Mouse (Mus musculus) adrenal gland, postnatal 4 days (tissue): ENCODE results near the gene St3gal4. TPM values are rescaled to one million over a fixed set of nuclear protein-coding genes. Genes with fewer than 3 reads are reported as not detected.
"Not testable (repeated sequence)": the region's sequence is repeated elsewhere in the genome, so short reads cannot be mapped to it uniquely, and the experiment has no call there.

Source experiments
- DNase-seq, 2 experiments: peaks; one replicate each; pipeline ENCODE4 v3.0.0; 2021 to 2022; ENCODE audit warnings: low spot score in 2 of 2, mixed read lengths in 2 of 2
- long read RNA-seq, 2 experiments: library from polyadenylated mRNA; stranded (forward); transcript quantifications; one replicate each; pipeline ENCODE4 v2.0.0; 2021
- total RNA-seq, 2 experiments: library from RNA; stranded (reverse); gene quantifications; 2 replicates each; pipeline ENCODE4 v1.2.3; 2021

The St3gal4 gene
- total RNA-seq, result 10 to 100 TPM; 31.1 to 38.5 TPM
- long read RNA-seq, experiment 1, transcript St3gal4-201 (11 exons, 2,095 nt), result major isoform, 39 of 55 reads
- long read RNA-seq, experiment 1, partial matches to known transcripts, result 2 of 55 reads
- long read RNA-seq, experiment 1, other reads (novel, unspliced or antisense), result 14 of 55 reads
- long read RNA-seq, experiment 2, transcript St3gal4-201 (11 exons, 2,095 nt), result major isoform, 41 of 56 reads
- long read RNA-seq, experiment 2, partial matches to known transcripts, result 11 of 56 reads
- long read RNA-seq, experiment 2, other reads (novel, unspliced or antisense), result 4 of 56 reads

DNA sequence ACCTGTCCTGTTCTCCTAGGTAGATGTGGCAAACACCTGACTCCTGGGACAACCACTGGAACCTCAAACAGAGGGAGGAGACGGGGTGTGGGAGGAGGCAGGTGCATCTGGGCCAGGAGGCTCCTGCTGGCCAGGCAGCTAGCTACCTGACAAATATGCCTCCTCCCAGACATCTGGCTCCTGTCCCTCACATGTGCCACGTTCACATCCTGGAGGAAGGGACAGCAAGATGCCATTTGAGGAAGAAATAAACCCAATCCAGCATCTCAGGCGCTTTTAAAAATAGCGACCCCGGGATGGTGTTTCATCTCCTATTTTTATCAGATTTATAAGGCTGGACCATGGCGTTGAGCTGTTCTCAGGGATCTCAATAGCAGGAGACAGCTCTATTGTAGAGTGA is at the start of gene St3gal4:
Gene St3gal4, minus strand, starts transcription at position 101 of the 400 bp plus-strand sequence.
- no peak for DNase-seq

DNA sequence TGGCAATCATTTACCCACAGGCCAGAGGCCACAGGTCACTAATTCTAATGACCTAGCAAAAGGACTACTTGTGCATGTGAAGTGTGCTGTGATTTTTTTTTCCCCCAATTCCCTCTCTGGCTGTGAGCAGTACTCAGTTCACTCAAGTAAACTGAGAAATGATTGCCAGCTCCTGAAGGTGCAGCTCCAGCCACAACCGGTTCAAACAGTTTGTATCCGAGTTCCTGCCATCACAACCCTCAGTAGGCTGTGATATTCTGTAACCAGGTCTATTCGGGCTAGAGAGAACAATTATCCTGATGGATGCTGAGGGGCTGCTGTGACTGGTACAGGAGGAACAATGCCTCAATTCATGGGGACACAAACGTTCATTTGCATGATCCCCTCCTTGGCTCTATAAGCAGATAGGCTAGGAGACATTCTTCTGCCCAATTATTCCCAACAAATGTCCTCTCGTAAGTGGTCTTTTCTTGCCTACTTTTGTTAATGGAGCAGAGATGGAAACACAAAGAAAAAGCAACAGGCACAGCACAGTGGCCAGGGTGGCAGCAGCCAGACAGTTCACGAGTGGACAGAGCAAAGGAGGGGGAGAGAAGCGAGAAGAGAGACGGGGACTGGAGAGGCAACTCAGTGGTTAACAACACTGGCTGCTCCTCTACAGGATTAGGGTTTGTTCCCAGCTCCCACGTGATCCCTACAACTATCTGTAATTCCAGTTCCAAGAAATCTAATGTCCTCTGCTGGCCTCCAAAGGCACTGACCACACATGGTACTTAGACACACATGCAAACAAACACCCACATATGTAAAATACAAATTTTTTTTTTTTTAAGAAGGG is 47.9 kb upstream of the St3gal4 start:
- no peak for DNase-seq

- no peak for DNase-seq
Observed at GRCm38 (mm10) chr9:35166144-35166797, 47.2 kb upstream of the St3gal4 start.

DNA sequence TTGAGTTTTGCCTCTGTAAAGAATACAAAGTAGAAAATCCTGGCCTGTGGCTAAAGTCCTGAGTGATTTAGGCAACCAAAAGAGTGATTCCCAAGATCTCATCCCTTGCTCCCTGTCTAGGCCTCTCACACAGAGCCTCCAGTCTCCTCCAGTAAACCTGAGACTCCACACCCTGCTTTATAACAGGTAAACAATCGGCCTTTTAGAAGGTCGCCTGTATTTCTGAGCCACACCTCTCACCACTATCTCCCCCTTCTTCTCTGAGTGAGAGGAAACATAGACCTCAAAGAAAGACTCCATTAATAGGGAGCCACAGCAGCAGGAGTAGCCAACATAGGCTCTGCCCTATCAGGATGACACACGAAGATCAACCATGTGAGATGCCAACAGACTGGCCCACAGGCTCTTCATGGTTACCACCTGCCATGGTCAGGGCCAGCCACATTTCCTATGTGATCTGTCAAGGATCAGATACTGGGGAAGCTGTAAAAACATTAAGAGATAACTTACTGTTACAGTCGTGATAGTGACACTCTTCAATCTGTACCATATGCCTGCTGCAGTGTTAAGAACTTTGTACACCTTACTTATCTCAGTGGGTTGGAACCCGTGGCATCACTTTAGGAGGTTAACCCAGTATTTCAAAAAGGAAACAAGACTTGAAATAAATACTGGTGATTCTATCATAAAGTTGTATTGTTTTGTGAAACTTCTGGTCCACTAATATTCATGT is 45.2 kb upstream of the St3gal4 start:
- no peak for DNase-seq

DNA sequence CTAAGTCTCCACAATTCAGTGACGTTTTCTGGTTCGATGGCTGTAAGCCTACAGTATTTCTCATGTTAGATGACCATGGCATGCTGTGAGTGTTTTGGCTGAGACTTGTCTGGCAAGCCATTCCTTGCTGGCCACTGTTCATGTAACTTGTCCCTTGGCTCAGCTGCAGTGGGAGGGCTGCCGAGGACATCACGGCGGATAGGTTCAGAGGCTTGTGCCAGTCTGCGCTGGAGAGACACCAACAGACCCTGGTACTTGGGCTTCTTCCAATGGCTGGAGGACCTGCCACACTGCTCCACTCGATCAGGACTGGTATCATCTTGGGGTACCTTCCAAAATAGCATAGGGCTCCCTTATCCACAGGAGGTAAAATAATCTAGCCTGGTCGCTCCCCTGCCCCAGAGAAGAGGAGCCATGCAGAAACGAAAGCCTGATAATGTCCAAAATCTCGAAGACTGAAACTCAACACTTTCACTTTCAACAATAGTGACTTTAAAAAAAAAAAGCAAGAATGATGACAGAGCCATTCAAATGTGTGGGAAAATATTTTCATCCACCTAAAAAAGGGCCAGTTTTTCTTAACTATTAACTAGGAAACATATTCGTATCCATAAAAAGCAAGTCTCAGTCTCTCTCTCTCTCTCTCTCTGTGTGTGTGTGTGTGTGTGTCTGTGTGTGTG is 44.1 kb upstream of the St3gal4 start:
- no peak for DNase-seq

DNA sequence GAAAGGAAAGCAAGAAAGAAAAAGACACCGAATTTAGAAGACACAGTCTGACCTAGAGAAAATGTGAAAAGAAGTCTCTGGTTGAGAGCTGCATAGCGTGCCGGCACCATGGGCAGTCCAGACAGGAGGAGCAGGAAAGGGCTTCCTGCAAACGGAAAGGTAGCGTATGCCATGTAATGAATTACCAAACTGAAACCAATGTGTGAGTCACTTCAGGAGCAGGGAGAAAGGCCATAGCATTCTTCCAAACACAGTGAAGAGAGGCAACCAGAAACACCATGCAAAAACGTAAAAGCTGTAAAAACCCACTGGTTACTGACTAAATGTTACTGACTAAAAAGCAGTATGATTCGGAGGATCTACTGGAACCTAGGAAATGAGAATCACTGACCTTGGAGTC is 42.7 kb upstream of the St3gal4 start:
- no peak for DNase-seq

DNA sequence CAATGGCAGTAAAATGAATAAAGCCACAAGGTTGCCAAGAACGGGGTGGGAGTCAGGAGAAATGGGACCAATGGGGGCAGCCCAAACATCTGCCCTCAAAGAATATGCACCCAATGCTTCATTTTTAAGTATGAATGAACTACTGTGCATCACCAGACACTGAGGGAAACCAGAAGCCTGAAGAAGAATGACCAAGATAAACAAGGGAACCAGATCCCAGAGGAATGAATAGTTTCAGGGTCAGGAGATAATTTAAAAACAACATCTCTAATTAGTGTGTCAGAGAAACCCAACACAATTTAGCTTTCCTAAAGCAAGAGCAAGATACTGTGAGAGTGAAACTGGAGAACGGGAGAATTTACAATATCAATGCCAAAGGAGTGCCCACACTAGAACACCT is 41.6 kb upstream of the St3gal4 start:
- no peak for DNase-seq

DNA sequence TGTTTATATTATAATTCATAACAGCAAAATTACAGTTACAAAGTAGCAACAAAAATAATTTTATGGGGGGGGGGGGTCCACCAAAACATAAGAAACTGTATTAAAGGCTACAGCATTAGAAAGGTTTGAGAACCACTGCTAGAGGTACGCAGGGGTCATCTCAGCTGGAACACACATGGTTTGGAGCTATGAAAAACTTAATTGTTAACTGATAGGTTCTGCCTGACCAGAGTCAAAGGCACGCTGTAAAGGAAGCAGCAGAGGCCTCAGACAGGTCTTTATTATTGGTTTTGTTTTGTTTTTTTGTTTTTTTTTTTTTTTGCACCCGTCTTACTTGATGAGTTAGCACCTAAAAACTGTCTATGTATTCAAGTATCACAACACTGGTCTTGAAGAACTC is 39.4 kb upstream of the St3gal4 start:
- DNase-seq, result no peak

DNA sequence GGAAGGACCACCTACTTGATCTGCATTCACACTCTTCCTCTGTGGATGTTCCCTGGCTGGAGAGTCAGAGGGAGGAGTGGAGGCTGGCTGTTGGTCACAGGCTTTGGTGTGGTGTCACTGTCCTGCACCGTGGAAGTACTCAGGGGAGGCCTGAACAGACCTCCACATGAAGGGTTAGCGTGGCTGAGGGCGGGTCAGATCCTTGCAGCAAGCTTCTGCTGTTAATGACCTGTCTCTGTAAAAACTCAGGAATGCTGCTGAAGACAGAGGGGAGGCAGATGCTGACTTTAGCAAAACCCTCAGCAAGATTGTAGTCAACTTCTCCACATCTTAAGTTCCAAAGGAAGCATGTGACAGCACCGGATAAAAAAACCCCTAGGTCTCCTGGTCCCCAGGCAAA is 37.8 kb upstream of the St3gal4 start:
- DNase-seq, result no peak

DNA sequence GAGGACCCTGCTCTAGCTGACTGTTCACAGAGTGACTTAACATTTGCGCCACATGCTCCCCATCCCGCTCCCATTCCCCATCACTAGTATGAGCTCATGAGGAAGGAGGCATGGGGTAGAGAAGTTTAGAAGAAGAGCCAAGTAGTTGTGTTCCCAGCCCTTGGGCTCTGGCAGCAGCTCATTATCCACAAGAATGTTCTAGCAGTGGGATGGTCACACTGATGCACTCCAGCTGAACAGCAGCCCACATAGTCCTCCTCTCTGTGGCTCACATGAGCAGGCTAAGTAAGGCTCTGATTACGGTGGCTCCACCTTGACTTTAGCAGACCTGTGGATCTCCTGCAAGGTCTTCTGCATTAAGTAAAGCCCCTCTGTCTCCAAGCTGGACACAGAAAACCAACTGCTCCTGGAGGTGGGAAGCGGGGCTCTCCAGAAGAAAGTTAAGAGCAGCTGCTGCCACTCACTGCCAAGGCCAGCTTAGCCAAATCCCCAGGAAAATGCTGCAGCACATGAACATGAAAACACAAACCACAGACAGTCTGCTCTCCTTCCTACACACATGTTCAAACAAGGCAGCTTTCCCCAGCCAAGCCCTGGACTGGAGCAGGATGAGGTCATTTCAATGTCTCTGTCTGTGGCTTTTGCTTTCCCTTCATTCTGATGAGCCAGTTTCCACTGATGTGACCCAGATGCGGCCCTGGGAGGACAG is 37.1 kb upstream of the St3gal4 start:
- no peak for DNase-seq

GRCm38 (mm10) chr9:35152923-35153322 is 33.9 kb upstream of the St3gal4 start:
- DNase-seq, result no peak

GRCm38 (mm10) chr9:35148822-35149221 is 29.8 kb upstream of the St3gal4 start:
- not testable (repeated sequence) for DNase-seq

GRCm38 (mm10) chr9:35147261-35147660 is 28.2 kb upstream of the St3gal4 start:
- DNase-seq, result not testable (repeated sequence)

- DNase-seq, result no peak
Observed at GRCm38 (mm10) chr9:35145829-35146228, 26.8 kb upstream of the St3gal4 start.

- DNase-seq, result no peak
Observed at GRCm38 (mm10) chr9:35145118-35145517, 26.1 kb upstream of the St3gal4 start.

DNA sequence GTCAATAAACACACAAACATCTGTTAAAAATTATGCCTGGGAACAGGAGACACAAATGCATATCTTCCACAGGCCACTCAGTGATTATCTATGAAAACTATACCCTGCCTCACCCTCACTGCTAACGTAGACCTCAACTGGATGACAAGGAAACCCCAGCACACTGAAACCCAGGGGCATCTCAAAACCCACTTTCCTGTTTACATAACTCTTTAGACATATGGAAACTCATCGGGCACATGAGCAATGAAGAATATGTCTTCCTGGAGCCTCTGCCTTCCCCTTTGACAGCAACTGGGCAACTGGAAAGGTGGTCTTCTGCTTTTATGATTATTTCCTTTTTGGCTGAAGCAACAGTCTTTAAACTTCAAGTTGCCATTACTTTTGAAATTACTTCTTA is 23.2 kb upstream of the St3gal4 start:
- DNase-seq, result no peak

- no peak for DNase-seq
Observed at GRCm38 (mm10) chr9:35139231-35139744, 20.2 kb upstream of the St3gal4 start.

DNA sequence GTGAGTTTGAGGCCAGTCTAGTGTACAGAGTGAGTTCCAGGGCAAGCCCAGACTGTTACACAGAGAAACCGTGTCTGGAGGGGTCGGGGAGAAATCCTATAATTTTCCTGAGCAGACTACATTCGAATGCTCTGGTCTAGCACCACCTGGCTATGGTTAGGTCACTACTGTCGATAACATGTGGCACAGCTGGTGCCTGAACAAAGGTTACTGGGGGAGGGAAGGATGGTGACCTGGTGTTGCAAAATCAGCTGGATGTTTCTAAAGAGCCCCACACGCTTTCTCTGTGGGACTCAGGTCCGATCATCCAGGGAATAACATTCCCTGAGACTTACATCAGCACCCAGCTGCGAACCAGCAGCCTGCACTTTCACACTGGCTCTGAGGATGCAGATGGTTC is 19.0 kb upstream of the St3gal4 start:
- DNase-seq, result no peak

GRCm38 (mm10) chr9:35135575-35135974 is 16.5 kb upstream of the St3gal4 start:
- no peak for DNase-seq
